Mouse (Mus musculus) megakaryocyte-erythroid progenitor cell, adult 5-6 weeks (primary cell): ENCODE measurements around the gene Kirrel3. TPM values are rescaled to one million over a fixed set of nuclear protein-coding genes. Genes with fewer than 3 reads are reported as not detected.

Experiments
- ATAC-seq: replicated peaks from 2 replicates; pipeline ENCODE4 v1.8.0; 2016; ENCODE audit warnings: mild to moderate bottlenecking, inconsistent platforms; ENCODE audit not compliant: severe bottlenecking, poor library complexity, low FRiP score, low TSS enrichment
- total RNA-seq, 2 experiments: library from RNA; stranded (forward) in 1 of 2; stranded (reverse) in 1 of 2; fragments of 200-1000, 215-1000 nt in 1 of 2; fragments of >200 nt in 1 of 2; fragmentation: Nextera tagmentation in 1 of 2; gene quantifications; 2 replicates each; pipeline ENCODE4 v1.2.3; 2014 to 2017

Kirrel3 gene
- total RNA-seq, 2 experiments from 2014 or later: not detected

- ATAC-seq: no peak
Measured at GRCm38 (mm10) chr9:34986156-34986555, 500.5 kb downstream of the Kirrel3 start.

DNA sequence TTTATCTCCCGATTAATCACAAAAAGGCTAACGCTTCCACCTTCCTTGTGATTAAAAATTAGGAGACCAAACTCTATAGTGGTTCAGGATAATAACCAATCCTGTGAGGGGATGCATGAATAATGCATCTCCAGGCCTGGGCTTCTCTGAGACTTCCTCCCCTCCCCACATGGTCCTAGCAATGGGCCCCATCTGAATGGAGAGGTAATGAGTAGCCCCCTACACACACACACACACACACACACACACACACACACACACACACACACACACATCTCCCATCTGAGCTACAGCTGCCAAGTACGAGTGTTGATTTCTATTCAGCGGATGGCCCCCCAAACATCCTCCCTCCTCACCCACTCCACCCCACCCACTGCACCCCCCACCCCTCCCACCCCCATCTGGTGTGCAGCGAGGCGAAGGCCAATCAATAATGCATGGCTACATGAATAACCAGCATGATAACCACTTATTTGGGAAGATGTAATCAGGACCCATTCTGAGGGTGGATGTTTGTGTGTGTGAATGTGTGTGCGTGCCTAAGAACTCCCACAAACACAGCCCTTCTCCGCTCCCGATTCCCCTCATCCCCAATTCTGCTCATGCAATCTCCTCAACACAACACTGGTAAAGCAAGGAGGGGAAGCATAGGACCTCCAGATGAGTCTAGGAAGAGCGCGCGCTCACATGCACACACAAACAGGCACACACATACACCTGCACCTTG lies 501.9 kb downstream of the Kirrel3 start:
- ATAC-seq: no peak

GRCm38 (mm10) chr9:34988683-34989082 lies 503.0 kb downstream of the Kirrel3 start:
- ATAC-seq: no peak

DNA sequence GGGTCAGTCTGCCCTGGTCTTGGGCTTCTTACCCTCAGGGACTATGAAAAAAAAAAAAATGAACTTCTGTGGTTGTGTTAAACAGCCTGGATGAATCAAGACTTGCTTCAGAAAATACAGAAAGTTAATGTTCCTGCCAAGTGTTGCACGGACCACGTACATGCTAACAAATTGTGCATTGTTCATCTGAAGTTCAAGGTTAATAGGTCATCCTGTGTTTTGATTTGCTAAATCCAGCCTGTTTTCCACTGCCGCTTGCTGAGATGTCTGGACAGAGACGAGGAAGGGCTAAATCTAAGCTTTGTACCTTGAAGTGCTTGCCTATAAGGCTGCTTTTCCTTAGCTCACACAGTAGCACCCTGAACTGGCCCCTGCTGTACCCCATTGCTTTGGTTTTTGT lies 506.5 kb downstream of the Kirrel3 start:
- ATAC-seq: no peak

DNA sequence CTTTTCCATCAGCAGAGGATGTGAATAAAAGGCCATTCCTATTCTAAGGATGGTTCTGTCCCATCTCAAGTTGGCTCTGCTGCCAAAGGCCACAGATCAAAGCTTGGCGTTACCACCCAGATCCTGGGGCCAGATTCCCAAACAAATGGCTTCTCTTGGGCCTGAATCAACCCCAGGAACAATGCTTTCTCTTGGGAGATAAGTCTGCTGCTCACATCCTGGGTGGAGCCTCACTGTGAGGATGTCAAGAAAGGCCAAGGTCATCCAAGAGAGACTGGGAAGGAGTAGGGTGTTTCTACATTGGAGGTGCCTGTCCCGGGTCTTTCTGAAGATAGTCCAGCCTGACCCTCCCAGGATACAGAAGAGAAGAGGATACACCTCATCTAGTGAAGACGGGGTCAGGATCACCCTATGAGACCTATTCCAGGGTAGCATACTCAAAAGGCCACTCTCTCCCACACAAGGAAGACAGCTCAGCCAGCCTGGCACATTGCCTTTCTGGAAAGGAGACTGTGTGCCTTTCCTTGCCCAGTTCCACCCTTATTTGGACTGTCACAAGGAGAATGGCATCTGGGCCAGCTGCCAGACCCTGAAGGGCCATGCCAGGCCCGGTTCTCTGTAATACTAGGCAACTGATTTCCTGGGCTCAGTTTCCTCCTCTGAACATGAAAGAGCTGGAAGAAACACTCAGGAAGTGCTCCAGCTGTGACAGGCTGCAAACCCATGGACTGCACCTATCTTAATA lies 507.9 kb downstream of the Kirrel3 start:
- no peak for ATAC-seq

DNA sequence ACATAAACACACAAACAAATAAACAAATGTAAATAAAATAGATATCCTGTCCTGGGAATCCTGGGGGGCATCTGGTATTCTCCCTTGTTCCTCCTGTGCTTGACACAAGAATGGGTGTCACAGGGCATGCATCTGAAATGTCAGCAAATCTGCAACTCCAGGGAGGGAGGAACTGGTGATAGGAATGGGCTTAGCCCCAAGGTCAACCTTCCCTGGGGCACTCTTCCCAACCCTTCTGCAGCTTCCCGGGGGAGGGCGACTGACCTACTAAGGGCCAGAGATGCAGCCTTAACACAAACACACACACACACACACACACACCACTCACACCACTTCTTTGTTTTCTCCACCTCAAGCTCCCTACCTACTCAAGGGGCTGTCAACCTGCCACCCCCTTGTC lies 509.4 kb downstream of the Kirrel3 start:
- ATAC-seq: no peak

DNA sequence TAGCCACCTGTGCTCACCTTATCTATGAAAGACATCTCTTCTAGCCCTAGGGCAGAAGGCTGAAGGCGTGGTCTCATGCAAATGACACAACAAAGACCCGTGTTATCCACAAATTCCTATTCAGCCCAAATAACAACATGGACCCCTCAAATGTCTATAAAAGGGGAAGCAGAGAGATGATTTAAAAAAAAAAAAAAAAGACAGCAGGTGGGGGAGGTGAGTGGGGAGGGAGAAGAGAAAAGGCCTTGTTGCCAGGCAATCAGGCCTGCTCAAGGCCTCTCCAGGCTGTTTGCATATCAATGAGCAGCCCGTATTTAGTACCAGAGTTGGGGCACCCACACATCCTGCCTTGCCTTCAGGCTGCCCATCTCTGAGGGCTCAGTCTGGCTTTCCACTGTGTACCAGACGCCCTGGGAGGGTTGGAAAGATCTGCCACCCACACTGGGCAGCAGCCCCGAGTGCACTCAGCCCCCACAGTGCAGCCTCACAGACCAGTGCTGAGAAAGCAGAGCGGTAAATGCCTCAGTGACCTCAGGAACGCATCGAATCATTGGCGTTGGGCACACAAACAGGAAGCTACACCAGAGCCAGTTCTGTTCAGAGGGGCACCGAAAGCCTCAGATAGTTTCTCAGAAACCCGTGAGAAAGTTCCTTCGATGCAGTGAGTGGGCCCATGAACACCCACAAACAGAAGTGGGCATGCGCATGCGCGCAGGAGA lies 510.1 kb downstream of the Kirrel3 start:
- no peak for ATAC-seq

DNA sequence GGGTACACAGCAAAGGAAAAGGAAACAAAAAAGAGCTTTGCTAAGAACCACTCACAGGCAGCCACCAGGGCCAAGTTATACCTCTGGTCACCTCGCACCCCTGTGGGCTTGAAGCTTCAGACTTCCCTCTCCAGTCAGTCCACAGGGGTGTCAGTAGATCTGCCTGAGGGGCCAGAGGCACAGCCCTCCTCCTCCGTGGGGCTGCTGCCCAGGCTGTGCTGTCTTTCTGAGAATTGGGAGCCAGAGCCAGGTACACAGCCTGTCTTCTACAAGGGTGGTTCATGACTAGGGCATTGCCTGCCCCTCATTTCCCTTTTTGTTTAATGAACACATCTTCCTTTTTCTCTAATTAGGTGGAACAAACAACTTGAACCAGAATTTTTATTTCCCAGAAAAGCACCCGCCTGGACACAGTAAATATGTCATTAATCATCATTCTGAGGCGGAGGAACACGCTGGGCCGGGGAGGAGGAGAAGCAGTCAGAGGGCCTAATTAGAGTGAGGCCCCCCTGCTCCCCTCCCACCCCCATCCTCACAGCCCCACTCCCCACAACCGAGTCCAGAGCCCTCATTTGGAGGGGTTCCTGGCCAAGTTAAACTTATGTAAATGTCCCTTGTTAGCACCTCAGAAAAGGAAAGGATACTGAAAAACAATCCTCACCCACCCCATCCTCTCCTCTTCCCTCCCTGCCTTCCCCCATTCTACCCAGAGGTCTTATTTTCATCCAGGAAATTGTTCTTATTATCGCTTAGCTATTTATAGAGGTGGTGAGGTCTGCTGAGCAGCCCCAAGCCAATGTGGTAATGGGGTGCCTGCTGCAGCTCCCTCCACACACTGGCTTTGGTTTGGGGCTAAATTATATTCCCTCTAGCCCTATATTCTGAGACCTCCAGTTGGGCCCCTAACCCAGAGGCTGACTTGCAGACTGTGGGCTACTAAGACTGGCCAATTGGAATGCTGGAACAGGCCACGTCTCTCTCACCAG lies 512.5 kb downstream of the Kirrel3 start:
- ATAC-seq: no peak

DNA sequence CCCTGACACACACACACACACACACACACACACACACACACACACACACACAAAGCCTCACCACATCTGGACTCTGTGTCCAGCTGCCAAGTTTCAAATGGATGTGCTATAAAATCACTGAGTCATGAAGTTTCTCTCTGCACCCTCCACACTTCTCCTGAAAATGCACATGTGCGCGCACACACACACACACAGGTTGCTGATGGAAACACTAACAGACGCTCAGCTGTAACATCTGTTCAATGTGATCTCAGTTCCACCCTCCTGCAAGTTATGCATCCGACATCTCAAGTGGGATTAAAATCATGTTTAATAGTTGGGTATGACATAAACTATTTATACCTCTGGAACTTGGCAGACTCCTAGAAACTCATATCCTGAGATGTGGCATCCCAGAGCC lies 518.4 kb downstream of the Kirrel3 start:
- no peak for ATAC-seq

DNA sequence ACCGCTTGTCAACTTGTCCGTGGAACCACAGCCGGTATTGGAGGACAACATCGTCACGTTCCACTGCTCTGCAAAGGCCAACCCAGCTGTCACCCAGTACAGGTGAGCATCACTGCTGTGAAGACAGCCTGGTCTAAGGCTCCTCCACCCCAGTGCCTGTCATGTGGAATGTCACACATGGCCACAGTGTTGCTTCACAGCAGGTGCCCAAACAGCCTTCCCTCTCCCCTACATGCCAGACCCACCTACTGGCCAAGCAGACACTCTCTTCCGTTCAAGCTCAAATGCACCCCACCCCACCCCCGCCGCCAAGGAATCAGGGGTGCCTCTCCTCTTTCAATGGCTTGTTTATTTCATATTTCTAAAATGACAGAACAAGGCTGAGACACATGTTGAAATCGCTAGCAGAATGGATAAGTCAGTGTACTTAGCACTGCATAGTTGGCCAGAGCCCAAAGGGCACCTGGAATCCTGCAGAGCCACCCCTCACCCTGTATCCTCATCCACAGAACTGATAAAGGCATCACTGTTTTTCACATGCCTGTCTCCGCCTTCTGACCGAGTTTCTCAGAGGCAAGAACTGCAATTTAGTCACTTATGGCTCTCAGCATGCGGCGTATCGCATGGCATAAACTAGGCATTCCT lies 522.1 kb downstream of the Kirrel3 start:
- ATAC-seq: no peak

- ATAC-seq: peak; percentile 74
Measured at GRCm38 (mm10) chr9:35016762-35017161, 531.1 kb downstream of the Kirrel3 start.

- ATAC-seq: 0 out of 2 replicates have a peak, but pooled peaks have one; percentile 9
Measured at GRCm38 (mm10) chr9:35017563-35017962, 531.9 kb downstream of the Kirrel3 start.

DNA sequence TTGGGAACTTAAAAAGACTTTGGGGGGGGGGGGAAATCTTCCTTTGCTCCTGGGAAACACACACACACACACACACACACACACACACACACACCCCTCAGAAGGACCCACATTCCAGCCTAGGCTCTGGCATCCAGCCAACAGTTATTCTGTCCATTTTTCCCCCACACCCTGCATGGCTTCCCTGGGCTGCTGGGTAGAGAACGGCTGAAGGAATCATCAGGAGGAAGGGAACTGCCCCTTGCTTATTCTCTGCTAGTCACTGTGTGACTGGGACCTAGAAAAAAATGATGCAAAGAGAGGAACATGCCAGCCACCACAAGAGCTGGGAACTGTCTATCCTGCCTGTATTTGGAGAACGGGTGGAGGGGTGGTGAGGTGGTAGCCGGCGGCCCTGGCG lies 532.4 kb downstream of the Kirrel3 start:
- no peak for ATAC-seq

- no peak for ATAC-seq
Measured at GRCm38 (mm10) chr9:35019372-35019771, 533.7 kb downstream of the Kirrel3 start.

DNA sequence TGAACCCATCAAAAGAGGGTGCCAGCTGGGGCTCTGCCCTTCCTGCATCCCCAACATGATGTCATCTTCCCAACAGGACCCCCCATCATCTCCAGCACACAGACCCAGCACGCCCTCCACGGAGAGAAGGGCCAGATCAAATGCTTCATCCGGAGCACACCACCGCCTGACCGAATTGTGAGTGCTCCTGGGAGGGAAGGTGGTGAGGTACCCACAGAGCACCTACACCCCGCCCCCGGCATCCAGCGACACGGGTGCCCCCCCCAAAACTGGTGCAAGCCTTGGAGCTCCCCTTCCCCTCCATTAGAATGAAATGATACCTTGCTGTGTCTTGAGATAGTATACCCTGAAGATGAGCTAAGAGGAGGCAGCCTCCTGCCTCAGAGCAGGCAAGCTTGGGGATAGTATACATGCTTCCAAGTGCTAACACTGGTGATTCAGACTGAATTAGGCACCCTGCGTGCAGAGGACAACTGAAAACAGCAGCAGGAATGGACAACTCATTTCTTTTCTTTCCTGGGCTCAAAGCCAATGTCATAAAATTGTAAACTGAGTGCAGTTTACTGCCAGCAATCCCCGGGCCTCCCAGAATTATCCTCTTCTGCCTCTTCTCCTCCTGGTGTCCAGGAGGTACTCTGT lies 534.4 kb downstream of the Kirrel3 start:
- ATAC-seq: no peak

DNA sequence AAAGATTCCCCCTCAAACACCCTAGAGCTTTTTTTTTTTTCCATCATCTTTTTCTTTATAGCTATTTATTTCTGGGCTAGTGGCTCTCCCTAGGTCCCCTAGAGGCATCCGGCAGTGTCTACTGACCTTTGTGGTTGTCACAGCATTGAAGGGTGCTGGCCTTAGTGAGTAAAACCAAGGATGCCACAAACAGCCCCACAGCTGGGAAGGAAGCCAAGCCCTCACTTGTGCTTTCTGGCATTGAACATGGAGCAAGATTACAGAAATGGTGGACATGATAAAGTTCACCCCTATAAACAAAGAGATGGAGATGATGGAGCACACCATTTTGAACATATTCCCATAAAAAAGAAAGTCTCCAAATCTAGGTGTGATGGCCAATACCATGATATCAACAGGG lies 536.0 kb downstream of the Kirrel3 start:
- no peak for ATAC-seq

DNA sequence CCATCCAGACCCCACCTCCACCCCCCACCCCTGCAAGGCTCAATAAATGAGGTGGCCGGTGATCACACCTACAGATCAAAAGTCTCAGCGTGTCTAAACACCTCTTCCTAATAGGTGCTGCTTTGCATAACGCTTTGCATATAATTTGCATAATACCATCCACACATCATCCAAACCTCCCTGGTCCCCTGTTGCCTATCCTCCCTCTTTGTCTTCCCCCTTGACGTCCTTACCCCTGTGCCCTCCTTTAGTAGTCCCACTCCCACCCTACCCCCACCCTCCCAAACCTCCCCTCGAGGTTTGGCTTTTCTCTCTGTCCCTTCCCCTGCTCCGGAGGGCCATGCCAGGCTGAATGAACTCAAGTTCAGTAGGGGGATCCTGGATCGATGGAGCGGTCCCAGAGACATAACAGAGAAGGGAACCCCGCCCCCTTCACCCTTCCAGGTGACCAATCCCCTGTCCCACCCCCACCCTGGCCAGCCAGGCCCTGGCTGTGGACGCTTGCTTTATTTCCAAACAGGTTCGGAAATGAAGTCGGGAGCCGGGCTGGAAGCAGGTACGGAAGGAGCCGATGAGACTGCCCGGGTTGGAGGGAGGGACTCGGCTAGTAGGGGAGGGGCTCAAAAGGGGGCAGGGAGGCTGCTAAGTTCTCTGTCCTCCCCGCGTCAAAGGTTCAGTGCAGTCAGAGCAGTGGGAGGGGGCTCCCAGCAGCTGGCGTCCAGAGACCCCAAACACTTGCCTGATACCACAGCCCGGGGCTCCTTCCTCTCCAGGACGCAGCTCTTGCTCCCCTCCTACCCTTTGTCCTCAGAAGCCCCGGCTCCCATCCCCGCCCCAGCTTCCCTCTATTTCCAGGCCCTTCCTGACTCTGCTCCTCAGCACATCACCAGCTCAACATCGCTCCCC lies 539.1 kb downstream of the Kirrel3 start:
- no peak for ATAC-seq
